Mouse (Mus musculus): ENCODE measurements around the gene Hba-a1. TPM values are rescaled to one million over a fixed set of nuclear protein-coding genes. Genes with fewer than 3 reads are reported as not detected.
A peak's percentile ranks its signal among the peaks of the same experiment; 100 is the strongest.
"Not testable (repeated sequence)": the region's sequence is repeated elsewhere in the genome, so short reads cannot be mapped to it uniquely, and the experiment has no call there.

The Hba-a1 gene
- polyA plus RNA-seq, 2 experiments from 2014 or later: 4.6 to 196 TPM

- ATAC-seq: no peak
Measured at GRCm38 (mm10) chr11:32297866-32298531, 14.7 kb downstream of the Hba-a1 start.

DNA sequence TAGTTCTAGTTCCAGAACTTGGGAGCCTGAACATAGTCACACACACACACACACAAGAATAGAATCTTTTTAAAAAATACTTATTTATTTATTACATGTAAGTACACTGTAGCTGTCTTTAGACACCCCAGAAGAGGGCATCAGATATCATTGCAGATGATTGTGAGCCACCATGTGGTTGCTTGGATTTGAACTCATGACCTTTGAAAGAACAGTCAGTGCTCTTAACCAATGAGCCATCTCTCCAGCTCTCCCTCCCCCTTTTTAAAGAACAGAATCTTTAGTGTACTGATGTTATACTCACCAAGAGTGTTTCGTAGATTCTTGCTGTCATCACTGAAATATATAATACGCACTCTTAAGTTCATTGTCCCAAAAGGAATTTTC lies 15.2 kb downstream of the Hba-a1 start:
- no peak for ATAC-seq

GRCm38 (mm10) chr11:32299865-32300264 lies 16.6 kb downstream of the Hba-a1 start, which contains the start of gene Hbq1a:
TSS of gene Hbq1a (plus strand) at chr11:32300069.
- ATAC-seq: not testable (repeated sequence)

DNA sequence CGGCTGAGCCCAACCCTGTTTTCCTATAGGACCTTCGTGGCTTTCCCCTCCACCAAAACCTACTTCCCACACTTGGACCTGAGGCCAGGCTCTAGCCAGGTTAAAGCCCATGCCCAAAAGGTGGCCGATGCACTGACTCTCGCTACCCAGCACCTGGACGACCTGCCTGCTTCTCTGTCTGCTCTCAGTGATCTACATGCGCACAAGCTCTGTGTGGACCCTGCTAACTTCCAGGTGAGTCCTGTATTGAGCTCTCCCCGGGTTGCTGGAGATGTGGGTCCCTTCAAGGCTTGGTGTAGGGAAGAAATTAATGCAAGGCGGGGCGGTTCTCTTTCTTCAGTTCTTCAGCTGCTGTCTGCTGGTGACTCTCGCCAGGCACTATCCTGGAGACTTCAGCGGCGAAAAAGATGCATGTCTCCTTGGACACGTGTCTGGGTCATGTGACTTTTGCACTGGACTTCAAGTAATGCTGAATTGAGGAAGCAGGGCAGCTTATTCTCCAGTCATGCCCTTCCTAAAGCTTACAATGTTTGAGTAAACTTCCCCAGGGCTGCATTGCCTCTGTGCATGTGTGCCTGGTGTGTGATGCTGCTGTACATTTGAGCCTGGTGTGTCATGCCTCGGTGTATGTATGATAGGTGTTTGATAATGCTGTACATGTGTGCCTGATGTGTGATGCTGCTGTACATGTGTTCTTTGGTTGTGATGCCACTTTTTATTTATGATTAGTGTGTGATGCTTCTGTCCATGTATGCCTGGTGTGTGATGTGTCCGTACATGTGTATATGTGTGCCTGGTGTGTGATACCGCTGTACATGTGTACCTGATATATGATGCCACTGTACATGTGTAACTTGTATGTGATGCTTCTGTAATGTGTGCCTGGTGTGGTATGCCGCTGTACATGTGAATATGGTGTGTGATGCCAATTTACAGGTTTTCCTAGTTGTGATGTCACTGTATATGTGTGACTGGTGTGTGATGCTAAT lies 17.3 kb downstream of the Hba-a1 start:
- ATAC-seq: no peak

GRCm38 (mm10) chr11:32301506-32301905 lies 18.2 kb downstream of the Hba-a1 start:
- no peak for ATAC-seq

- no peak for ATAC-seq
Measured at GRCm38 (mm10) chr11:32302824-32303419, 19.6 kb downstream of the Hba-a1 start.

GRCm38 (mm10) chr11:32303455-32303854 lies 20.1 kb downstream of the Hba-a1 start:
- ATAC-seq: no peak

- ATAC-seq: no peak
Measured at GRCm38 (mm10) chr11:32307006-32307405, 23.7 kb downstream of the Hba-a1 start.

DNA sequence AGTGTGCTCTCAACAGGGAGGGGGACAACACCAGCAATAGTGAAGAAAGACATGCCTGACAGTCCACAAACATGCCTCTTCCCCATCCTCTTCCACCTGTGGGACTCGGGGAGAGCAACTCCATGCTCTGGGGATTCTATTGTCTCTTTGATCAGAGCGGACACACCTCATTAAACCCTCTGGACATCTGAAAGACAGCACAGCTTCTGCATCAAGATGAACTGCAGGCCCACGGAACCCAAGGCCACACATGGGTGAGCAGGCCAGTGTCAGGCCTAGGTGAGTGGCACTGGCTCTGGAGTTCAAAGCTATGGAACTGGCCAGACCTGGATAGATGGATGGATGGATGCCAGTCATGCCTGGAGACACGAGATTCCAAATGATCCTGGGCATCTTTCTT lies 26.1 kb downstream of the Hba-a1 start:
- ATAC-seq: no peak

- ATAC-seq: no peak
Measured at GRCm38 (mm10) chr11:32309928-32310327, 26.6 kb downstream of the Hba-a1 start.

DNA sequence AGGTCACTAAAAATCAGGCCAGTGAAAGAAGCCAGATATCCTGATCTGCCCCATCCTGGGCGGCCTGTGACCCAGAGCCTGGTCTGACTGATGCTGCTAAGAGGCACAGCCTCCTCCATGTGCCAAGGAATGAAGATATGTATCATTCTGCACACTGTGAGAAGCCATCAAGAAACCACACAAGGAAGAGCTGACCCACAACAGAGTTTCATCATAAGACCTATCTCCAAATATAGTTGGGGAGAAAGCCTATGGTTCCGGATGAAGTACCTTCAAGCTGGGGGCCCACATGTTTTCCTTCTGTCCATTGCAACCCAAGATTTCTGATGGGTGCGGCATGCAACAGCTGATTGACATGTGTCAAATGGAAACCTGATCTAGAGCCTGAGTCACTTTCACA lies 32.7 kb downstream of the Hba-a1 start:
- ATAC-seq: no peak

- no peak for ATAC-seq
Measured at GRCm38 (mm10) chr11:32320507-32321195, 37.3 kb downstream of the Hba-a1 start.

GRCm38 (mm10) chr11:32321196-32321565 lies 37.9 kb downstream of the Hba-a1 start:
- ATAC-seq: no peak

DNA sequence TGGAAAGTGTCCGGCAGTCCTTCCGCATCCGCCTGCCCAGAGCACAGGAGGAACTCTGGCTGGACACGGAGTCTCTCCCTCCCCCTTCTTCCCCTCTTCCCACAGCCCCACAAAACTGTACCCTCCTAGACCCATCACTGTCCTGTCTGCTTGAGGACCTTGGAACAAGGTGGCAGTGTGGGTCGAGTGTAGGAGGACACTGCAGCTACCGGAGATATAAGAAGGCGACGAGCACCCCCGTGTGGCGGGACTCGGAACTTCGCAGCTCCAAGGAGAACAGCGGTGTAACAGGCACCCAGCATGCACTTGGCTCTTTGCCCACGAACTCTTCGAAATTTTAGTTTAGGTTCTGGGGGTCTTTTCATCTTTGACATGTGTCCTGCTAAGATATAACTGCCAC lies 41.3 kb downstream of the Hba-a1 start:
- peak; percentile 78 for ATAC-seq

- ATAC-seq: no peak
Measured at GRCm38 (mm10) chr11:32331075-32331474, 47.8 kb downstream of the Hba-a1 start.

- no peak for ATAC-seq
Measured at GRCm38 (mm10) chr11:32331861-32332260, 48.5 kb downstream of the Hba-a1 start.

- no peak for ATAC-seq
Measured at GRCm38 (mm10) chr11:32333235-32333634, 49.9 kb downstream of the Hba-a1 start.

Other genes with a start within 250 kb of the Hba-a1 start
- gene Il9r, start 83.2 kb upstream of the Hba-a1 start, polyA plus RNA-seq (2017; shearing (Covaris generic)): 1 to 10 TPM; 4.5 to 7.1 TPM
- gene Snrnp25, start 78.1 kb upstream of the Hba-a1 start, polyA plus RNA-seq (2017; shearing (Covaris generic)): 10 to 100 TPM; 70.5 to 73.4 TPM
- gene Rhbdf1, start 61.2 kb upstream of the Hba-a1 start, polyA plus RNA-seq (2017; shearing (Covaris generic)): under 1 TPM in 1 of 2 experiments, not detected in 1; 0.49 TPM
- gene Mpg, start 57.0 kb upstream of the Hba-a1 start, polyA plus RNA-seq (2017; shearing (Covaris generic)): 10 to 100 TPM; 34.8 to 35.0 TPM
- 10 to 100 TPM; 36.7 to 37.6 TPM for gene Nprl3, start 15.8 kb upstream of the Hba-a1 start, polyA plus RNA-seq (2017; shearing (Covaris generic))
- gene Hba-x, start 7.1 kb upstream of the Hba-a1 start, polyA plus RNA-seq (2017; shearing (Covaris generic)): not detected
- gene Hbq1b, start 3.5 kb downstream of the Hba-a1 start, polyA plus RNA-seq (2017; shearing (Covaris generic)): not detected
- 100 to 1,000 TPM in 1 of 2 experiments, 1 to 10 TPM in 1; 8.9 to 339 TPM for gene Hba-a2, start 13.0 kb downstream of the Hba-a1 start, polyA plus RNA-seq (2017; shearing (Covaris generic))
- gene Hbq1a, start 16.6 kb downstream of the Hba-a1 start, polyA plus RNA-seq (2017; shearing (Covaris generic)): not detected
- under 1 TPM in 1 of 2 experiments, not detected in 1; 0.06 TPM for gene Sh3pxd2b, start 64.3 kb downstream of the Hba-a1 start, polyA plus RNA-seq (2017; shearing (Covaris generic))
- 1 to 10 TPM; 2.3 to 3.1 TPM for gene Ubtd2, start 171.9 kb downstream of the Hba-a1 start, polyA plus RNA-seq (2017; shearing (Covaris generic))
- gene Efcab9, start 248.6 kb downstream of the Hba-a1 start, polyA plus RNA-seq (2017; shearing (Covaris generic)): 1 to 10 TPM; 1.1 to 1.2 TPM
- gene Stk10, start 249.8 kb downstream of the Hba-a1 start, polyA plus RNA-seq (2017; shearing (Covaris generic)): 100 to 1,000 TPM in 1 of 2 experiments, 10 to 100 TPM in 1; 66.9 to 116 TPM